Mouse (Mus musculus): Measurements from ENCODE around the gene Trappc2l. TPM values are rescaled to one million over a fixed set of nuclear protein-coding genes. Genes with fewer than 3 reads are reported as not detected.

The Trappc2l gene
- polyA plus RNA-seq, 1 experiment from 2014 or later: 113 TPM

GRCm38 (mm10) chr8:122642071-122642470 lies 30.6 kb downstream of the Trappc2l start:
- ATAC-seq (ENCODE audit: low FRiP score): no peak
- no peak overlapping the region for H3K4me2 ChIP-seq
- H3K27me3 ChIP-seq (replicated peaks): no peaks in the 10 kb centered on the region
- no peak overlapping the region for H3K4me3 ChIP-seq (replicated peaks)
- H3K36me3 ChIP-seq: peaks cover 50% of the 10 kb centered on the region
- H3K4me1 ChIP-seq: peaks cover 22% of the 10 kb centered on the region
- no peak overlapping the region; the same call in 1 of the 2 replicates for H3K27ac ChIP-seq (replicated peaks)
- no peaks in the 10 kb centered on the region for H3K9me3 ChIP-seq (replicated peaks)
- no peak overlapping the region for H3K9ac ChIP-seq (replicated peaks)
- WGBS: 64% methylated on average over 9 of the region's 9 CpGs

- 83% methylated on average over 6 of the region's 6 CpGs for WGBS
- peaks cover 58% of the 10 kb centered on the region for H3K36me3 ChIP-seq
- no peak overlapping the region for H3K4me2 ChIP-seq
- no peak overlapping the region for H3K9ac ChIP-seq (replicated peaks)
- H3K27me3 ChIP-seq (replicated peaks): no peaks in the 10 kb centered on the region
- H3K9me3 ChIP-seq (replicated peaks): no peaks in the 10 kb centered on the region
- ATAC-seq (ENCODE audit: low FRiP score): no peak
- H3K4me3 ChIP-seq (replicated peaks): no peak overlapping the region
- peaks cover 12% of the 10 kb centered on the region for H3K4me1 ChIP-seq
- H3K27ac ChIP-seq (replicated peaks): no peak overlapping the region
Observed at GRCm38 (mm10) chr8:122644175-122644954, 32.9 kb downstream of the Trappc2l start.

DNA sequence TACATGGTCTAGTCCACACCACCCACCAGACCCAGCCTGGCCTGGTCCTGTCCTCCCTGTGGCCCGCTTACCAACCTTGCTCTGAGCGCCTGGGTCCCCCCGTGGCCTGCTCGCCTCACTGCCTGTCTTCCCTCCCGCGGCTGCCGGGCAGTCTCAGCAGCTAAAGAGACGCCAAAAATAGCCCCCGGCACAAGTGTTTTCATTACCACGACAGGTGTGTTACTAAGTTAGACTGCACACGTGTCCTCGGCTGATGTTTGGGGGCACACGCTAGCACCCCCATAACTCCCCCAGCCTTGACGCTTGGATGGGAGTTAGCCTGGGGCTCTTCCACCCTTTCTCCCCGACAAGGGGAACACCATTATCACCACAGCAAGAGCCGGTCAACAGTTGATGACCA lies 34.9 kb downstream of the Trappc2l start:
- Histone ChIP-seq H3K9ac (replicated peaks) (no peak overlapping the region), H3K27me3 (replicated peaks) (no peaks in the 10 kb centered on the region), H3K4me1 (peaks cover 6% of the 10 kb centered on the region; the same call in 1 of the 2 replicates), H3K27ac (replicated peaks) (no peak overlapping the region), H3K9me3 (replicated peaks) (no peaks in the 10 kb centered on the region), H3K4me2 (no peak overlapping the region), H3K4me3 (replicated peaks) (no peak overlapping the region), H3K36me3 (peaks cover 57% of the 10 kb centered on the region)
- no peak for ATAC-seq (ENCODE audit: low FRiP score)
- 92% methylated on average over 16 of the region's 16 CpGs for WGBS

GRCm38 (mm10) chr8:122648192-122648970 lies 36.9 kb downstream of the Trappc2l start:
- Histone ChIP-seq H3K9me3 (replicated peaks) (no peaks in the 10 kb centered on the region), H3K9ac (replicated peaks) (no peak overlapping the region), H3K4me3 (replicated peaks) (no peak overlapping the region), H3K27ac (replicated peaks) (no peak overlapping the region), H3K27me3 (replicated peaks) (no peaks in the 10 kb centered on the region), H3K4me1 (peaks cover 21% of the 10 kb centered on the region), H3K36me3 (peaks cover 47% of the 10 kb centered on the region), H3K4me2 (no peak overlapping the region)
- 83% methylated on average over 15 of the region's 15 CpGs for WGBS
- no peak for ATAC-seq (ENCODE audit: low FRiP score)

GRCm38 (mm10) chr8:122651326-122651921 lies 40.0 kb downstream of the Trappc2l start:
- Histone ChIP-seq H3K27me3 (replicated peaks) (no peaks in the 10 kb centered on the region), H3K4me2 (no peak overlapping the region), H3K27ac (replicated peaks) (no peak overlapping the region), H3K9ac (replicated peaks) (no peak overlapping the region), H3K9me3 (replicated peaks) (no peaks in the 10 kb centered on the region), H3K36me3 (peaks cover 30% of the 10 kb centered on the region), H3K4me3 (replicated peaks) (no peak overlapping the region), H3K4me1 (peaks cover 31% of the 10 kb centered on the region)
- ATAC-seq (ENCODE audit: low FRiP score): no peak
- WGBS: 50% methylated on average over 16 of the region's 16 CpGs

- Histone ChIP-seq H3K4me2 (no peak overlapping the region), H3K27me3 (replicated peaks) (no peaks in the 10 kb centered on the region), H3K4me3 (replicated peaks) (no peak overlapping the region), H3K9me3 (replicated peaks) (no peaks in the 10 kb centered on the region), H3K36me3 (peaks cover 22% of the 10 kb centered on the region), H3K27ac (replicated peaks) (no peak overlapping the region), H3K4me1 (peaks cover 32% of the 10 kb centered on the region), H3K9ac (replicated peaks) (no peak overlapping the region)
- no peak for ATAC-seq (ENCODE audit: low FRiP score)
- 79% methylated on average over 6 of the region's 6 CpGs for WGBS
Observed at GRCm38 (mm10) chr8:122652643-122653042, 41.2 kb downstream of the Trappc2l start.

GRCm38 (mm10) chr8:122654768-122655167 lies 43.3 kb downstream of the Trappc2l start:
- Histone ChIP-seq H3K4me3 (replicated peaks) (no peak overlapping the region), H3K4me1 (peaks cover 54% of the 10 kb centered on the region), H3K36me3 (peaks cover 2% of the 10 kb centered on the region; the same call in 1 of the 2 replicates), H3K9me3 (replicated peaks) (no peaks in the 10 kb centered on the region), H3K27ac (replicated peaks) (no peak overlapping the region; the same call in 1 of the 2 replicates), H3K4me2 (no peak overlapping the region), H3K9ac (replicated peaks) (no peak overlapping the region), H3K27me3 (replicated peaks) (no peaks in the 10 kb centered on the region)
- 52% methylated on average over 7 of the region's 7 CpGs for WGBS
- ATAC-seq (ENCODE audit: low FRiP score): no peak

- no peak overlapping the region for H3K4me2 ChIP-seq
- H3K27me3 ChIP-seq (replicated peaks): no peaks in the 10 kb centered on the region
- H3K9me3 ChIP-seq (replicated peaks): no peaks in the 10 kb centered on the region
- H3K9ac ChIP-seq (replicated peaks): no peak overlapping the region
- 82% methylated on average over 13 of the region's 13 CpGs for WGBS
- H3K4me1 ChIP-seq: peaks cover 59% of the 10 kb centered on the region
- H3K36me3 ChIP-seq: no peaks in the 10 kb centered on the region
- ATAC-seq (ENCODE audit: low FRiP score): no peak
- no peak overlapping the region for H3K4me3 ChIP-seq (replicated peaks)
- no peak overlapping the region for H3K27ac ChIP-seq (replicated peaks)
Observed at GRCm38 (mm10) chr8:122656056-122656999, 44.9 kb downstream of the Trappc2l start.

DNA sequence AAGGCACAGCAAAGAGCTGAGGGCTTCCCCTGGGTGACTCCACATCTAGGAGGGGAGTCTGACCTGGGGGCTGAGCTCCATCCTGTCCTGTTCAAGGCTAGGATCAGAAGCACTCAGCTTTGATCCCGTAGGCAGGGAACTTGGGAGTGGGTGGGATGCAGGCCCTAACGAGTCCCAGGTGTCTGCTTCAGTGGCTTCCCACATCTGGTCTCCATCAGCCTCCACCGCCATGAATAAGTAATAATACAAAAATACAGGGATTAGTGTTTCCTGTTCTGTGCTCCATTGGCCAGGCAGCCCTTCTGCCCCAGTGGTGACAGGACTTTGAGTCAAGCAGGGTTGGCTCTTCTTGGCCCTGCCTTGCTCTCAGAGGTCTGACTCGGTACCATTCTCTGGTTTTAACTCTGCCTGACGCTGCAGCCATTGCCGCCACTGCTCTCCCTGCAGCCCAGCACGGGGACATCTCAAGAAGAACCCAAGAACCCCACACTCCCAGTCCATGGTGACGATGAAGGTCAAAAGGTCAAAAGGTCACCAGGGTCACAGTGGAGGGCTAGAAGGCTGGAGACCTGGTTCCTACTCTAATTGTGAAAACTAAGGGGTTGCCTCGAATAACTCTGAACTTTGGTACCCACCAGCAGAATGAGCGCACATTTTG lies 46.8 kb downstream of the Trappc2l start:
- H3K27ac ChIP-seq (replicated peaks): no peak overlapping the region
- H3K9ac ChIP-seq (replicated peaks): no peak overlapping the region
- H3K9me3 ChIP-seq (replicated peaks): no peaks in the 10 kb centered on the region
- peaks cover 61% of the 10 kb centered on the region for H3K4me1 ChIP-seq
- H3K27me3 ChIP-seq (replicated peaks): no peaks in the 10 kb centered on the region
- no peaks in the 10 kb centered on the region for H3K36me3 ChIP-seq
- H3K4me2 ChIP-seq: no peak overlapping the region
- WGBS: 64% methylated on average over 10 of the region's 10 CpGs
- no peak overlapping the region for H3K4me3 ChIP-seq (replicated peaks)
- ATAC-seq (ENCODE audit: low FRiP score): no peak

- Histone ChIP-seq H3K4me3 (replicated peaks) (no peak overlapping the region), H3K9ac (replicated peaks) (no peak overlapping the region), H3K4me2 (no peak overlapping the region), H3K36me3 (no peaks in the 10 kb centered on the region), H3K27ac (replicated peaks) (no peak overlapping the region), H3K27me3 (replicated peaks) (no peaks in the 10 kb centered on the region), H3K9me3 (replicated peaks) (no peaks in the 10 kb centered on the region), H3K4me1 (peaks cover 66% of the 10 kb centered on the region)
- ATAC-seq (ENCODE audit: low FRiP score): no peak
- WGBS: 76% methylated on average over 9 of the region's 9 CpGs
Observed at GRCm38 (mm10) chr8:122658807-122659160, 47.3 kb downstream of the Trappc2l start.
